Mouse (Mus musculus) kidney, adult 2 months (tissue): ENCODE measurements at regions not wholly inside any gene's neighbourhood (a gene's known extent, or its start where the extent isn't known, plus 50 kb on each side); places are given as distances from the start of the nearest gene placed in this dataset.

Experiments
- CTCF ChIP-seq: fragments of 200-500 bp; conservative IDR thresholded peaks from 2 replicates; pipeline ENCODE4 v1.5.1; 2011; ENCODE audit warnings: low read depth, mild to moderate bottlenecking, control low read depth, low read length, moderate library complexity, mixed read lengths; ENCODE audit not compliant: insufficient read depth, insufficient read length
- POLR2A ChIP-seq: fragments of 200-500 bp; IDR thresholded peaks from one replicate; pipeline ENCODE4 v1.6.1; 2011; ENCODE audit warnings: low read depth, low read length, control low read depth

DNA sequence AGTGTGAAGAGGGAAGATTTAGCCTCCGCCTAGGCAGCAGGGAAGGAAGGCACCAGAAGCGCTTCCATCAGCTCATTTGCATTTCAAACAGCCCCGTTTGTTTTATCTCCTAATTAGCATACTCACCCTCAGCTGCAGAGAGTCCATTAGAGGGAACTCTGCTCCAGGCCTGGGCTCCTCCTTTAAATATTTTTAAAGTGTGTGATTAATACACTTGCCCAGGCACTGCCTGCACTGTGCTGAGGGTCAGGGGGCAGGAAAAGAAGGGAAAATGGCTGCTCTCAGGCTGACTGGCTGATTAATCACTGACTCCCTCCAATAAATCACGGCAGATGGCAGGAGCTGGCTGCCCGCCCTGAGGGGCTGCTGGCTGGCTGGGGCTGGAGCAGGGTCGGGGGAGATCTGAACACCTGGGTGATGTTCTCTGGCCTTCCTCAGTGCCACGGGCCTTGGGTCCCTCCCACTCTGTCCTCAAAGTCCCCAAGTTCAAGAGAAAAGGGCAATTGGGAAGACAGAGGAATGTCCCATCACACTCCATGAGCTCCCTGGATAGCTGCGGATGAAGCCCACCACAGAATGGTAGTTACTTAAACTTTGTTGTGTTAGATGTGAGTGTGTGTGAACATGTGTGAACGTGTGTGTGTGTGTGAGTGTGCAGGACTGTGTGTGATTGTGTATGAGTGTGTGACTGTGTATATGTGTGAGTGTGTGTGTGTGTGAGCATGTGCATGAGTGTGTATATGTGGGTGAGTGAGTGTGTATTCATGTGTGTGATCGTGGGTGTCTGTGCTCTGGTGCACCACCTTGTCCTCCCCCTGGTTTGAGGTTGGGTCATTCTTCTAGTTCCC lies 149.1 kb downstream of the Tfcp2l1 start:
- TF ChIP-seq CTCF (no peak), POLR2A (no peak)
